Mouse (Mus musculus) midbrain, postnatal 0 days (tissue): Measurements from ENCODE around the gene Immt. TPM values are rescaled to one million over a fixed set of nuclear protein-coding genes. Genes with fewer than 3 reads are reported as not detected.

Source experiments
- polyA plus RNA-seq: library from polyadenylated mRNA; unstranded; fragments of >200 nt; fragmentation: Nextera tagmentation; extraction: Ambion mirVana; gene quantifications from 2 replicates; pipeline ENCODE4 v1.2.1, GENCODE M21; 2015
- total RNA-seq: library from RNA; depleted of rRNA; stranded (reverse); fragments of >200 nt; gene quantifications from 2 replicates; pipeline ENCODE4 v1.2.3, GENCODE M21; 2014; rRNA removed

Gene Immt
- total and polyA plus RNA-seq, 2 experiments from 2014 or later: 100 to 145 TPM

Other genes starting within 250 kb of the Immt start
- 34.4 and 49.4 TPM in 2 replicates for gene Kdm3a, start 198.3 kb upstream of the Immt start, total RNA-seq
- gene Kdm3a, start 198.3 kb upstream of the Immt start, polyA plus RNA-seq: 14.2 and 17.0 TPM in 2 replicates
- gene Reep1, start 123.8 kb upstream of the Immt start, total RNA-seq: 404 and 467 TPM in 2 replicates
- 274 and 275 TPM in 2 replicates for gene Reep1, start 123.8 kb upstream of the Immt start, polyA plus RNA-seq
- 6.8 and 9.5 TPM in 2 replicates for gene Mrpl35, start 4.4 kb upstream of the Immt start, total RNA-seq
- 45.6 and 46.2 TPM in 2 replicates for gene Mrpl35, start 4.4 kb upstream of the Immt start, polyA plus RNA-seq
- gene Ptcd3, start 77.4 kb downstream of the Immt start, total RNA-seq: 59.6 and 64.9 TPM in 2 replicates
- 57.9 and 58.4 TPM in 2 replicates for gene Ptcd3, start 77.4 kb downstream of the Immt start, polyA plus RNA-seq
- 21.8 and 30.6 TPM in 2 replicates for gene Polr1a, start 77.7 kb downstream of the Immt start, total RNA-seq
- 13.8 and 15.8 TPM in 2 replicates for gene Polr1a, start 77.7 kb downstream of the Immt start, polyA plus RNA-seq